Mouse (Mus musculus): ENCODE measurements at regions not wholly inside any gene's neighbourhood (a gene's known extent, or its start where the extent isn't known, plus 50 kb on each side); places are given as distances from the start of the nearest gene placed in this dataset.
"Not testable (repeated sequence)": the region's sequence is repeated elsewhere in the genome, so short reads cannot be mapped to it uniquely, and the experiment has no call there.

DNA sequence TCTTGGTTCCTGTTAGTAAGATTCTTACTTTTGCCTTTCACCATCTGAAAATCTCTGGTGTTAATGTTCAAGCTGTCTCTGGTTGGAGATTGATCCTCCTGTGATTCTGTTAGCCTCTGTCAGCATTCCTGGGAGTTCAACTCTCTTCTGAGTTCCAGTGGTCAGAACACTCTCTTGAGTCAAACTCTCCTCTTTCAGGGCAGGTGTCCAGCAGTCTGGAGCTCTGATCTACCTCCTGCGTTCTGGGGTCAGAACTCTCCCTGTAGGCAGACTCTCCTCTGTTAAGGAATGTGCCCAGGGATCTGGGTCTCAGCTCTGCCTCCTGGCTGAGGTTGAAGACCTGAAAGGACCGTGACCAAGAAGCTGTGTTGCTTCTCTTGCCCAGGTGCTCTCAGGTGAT, 581.3 kb downstream of the H2al1n start:
- CTCF ChIA-PET: not testable (repeated sequence)

DNA sequence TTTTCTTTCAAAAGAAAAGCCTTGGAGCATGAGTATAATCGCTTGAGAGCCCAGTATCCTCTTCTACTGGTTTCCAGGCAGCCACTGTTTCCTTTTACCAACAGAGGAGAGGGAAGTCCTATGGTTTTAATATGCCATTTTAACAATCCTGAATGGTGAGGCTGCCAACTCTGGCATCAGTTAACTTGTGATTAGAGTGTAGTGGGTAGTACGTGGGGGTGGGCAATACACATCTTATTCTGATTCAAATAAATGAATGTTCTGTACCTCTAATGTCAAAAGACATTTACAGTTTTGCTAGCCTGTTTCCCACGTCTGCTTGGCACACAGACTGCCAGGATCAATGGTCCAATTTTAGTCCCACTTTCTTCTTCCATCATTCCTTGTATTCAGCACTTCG, 624.9 kb downstream of the H2al1n start:
- ChIA-PET CTCF (no interaction called here), POLR2A (no interaction called here)

More for the DNA sequence above, 581.3 kb downstream of the H2al1n start:
- POLR2A ChIA-PET: not testable (repeated sequence)

DNA sequence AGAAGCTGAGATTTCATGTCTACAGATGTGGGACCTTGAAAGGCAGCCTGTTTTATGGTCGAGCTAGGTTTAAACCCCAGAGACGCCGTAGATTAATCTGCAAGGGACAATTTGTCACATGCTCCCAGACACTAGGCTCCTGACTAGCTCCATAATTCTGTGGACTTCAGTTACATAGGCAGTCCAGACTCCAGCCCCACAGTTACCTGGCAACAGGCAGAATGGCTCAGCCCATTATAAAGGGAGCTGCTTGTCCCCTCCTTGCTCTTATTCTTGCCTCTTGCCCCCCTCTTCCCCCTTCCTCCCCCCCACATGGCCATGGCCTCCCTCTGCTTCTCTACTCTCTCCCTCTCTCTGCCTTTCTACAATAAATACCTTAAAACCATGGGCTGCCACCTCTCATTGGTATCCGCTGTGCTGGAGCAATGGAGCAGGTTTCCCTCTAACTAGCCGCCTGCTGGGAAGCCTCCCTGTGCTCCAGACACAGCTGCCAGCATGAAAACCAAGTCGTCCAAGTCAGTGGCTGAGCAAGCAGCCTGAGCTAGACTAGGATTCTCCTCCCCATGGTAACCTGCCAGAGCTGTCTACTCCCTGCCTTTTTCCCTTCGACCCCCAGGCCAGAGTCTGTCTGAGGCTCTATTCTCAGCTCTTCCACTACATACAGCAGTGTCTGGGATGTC, 628.9 kb downstream of the H2al1n start:
- CTCF ChIA-PET: interaction anchor here in 1 of 4 experiments (0.6 kb wide), 1 partner anchor 154 kb away, joined by 3 read pairs; no protein-coding TSS in a partner anchor
- POLR2A ChIA-PET: no interaction called here

DNA sequence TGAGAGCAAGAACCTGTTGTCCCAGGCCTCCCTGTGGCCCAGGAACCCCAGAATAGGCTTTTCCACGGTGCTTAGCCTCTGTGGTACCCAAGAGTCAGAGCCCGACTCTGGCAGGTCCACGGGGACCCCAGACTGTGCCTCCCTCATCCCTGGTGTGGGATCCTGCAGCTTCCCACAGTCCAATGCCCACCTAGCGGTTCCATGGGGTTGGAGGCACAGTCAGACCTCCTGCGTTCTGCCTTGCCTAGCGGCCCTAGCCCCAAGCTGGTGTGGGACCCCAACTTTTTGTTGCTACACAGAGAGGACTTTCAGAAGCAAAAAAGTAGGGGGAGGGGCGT, 629.4 kb downstream of the H2al1n start:
- CTCF ChIA-PET: interaction anchor here in 1 of 4 experiments (0.6 kb wide), 1 partner anchor 155 kb away, joined by 3 read pairs; no protein-coding TSS in a partner anchor

DNA sequence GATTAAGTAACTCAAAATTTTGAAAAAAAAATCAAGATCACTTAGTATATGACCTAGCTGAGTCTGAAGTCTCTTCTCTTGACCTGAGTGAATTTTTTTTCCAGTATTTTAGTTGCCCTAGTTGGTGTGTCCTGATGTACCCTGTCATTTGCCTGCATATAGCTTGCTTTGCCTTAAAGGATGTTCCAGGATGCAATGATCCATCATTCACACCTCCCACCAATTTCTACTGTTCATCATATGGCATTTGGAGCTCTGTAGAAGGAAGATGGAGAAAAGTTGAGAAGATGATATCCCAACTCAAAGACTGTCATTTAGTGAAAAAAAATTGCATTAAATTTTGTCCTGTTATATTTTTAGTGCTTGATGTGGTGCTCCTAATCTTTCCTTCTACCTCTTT, 634.4 kb downstream of the H2al1n start:
- CTCF ChIA-PET: no interaction called here
- POLR2A ChIA-PET: no interaction called here

More for the DNA sequence above, 629.4 kb downstream of the H2al1n start:
- POLR2A ChIA-PET: no interaction called here

DNA sequence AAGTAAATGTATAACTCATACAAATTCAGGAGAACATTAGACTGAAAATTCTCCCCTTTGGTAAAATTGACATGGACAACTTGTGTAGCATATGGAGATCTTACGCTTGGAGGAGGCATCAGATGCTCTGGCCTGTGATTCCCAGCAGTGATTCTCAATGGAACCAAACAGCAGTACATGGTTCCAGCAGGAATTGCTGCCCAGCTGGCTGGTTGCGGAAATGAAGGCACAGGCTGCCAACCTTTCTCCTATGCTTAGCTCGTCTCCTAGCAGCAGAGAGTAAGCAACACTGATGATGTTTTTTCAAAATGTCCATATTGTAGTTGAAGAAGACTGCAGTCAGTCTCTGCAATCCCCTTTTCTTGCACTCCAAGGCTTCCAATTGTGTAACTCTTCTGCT, 673.7 kb downstream of the H2al1n start:
- CTCF ChIA-PET: no interaction called here
- POLR2A ChIA-PET: no interaction called here
